Mouse (Mus musculus) granulocyte monocyte progenitor cell, adult 5-6 weeks (primary cell): ENCODE data around the gene Nepn. TPM values are rescaled to one million over a fixed set of nuclear protein-coding genes. Genes with fewer than 3 reads are reported as not detected.

Experiments used
- ATAC-seq: replicated peaks from 2 replicates; pipeline ENCODE4 v1.8.0; 2016; ENCODE audit warnings: mild to moderate bottlenecking, moderate TSS enrichment, inconsistent platforms; ENCODE audit not compliant: poor library complexity, severe bottlenecking
- total RNA-seq, 2 experiments: library from RNA; stranded (forward) in 1 of 2; stranded (reverse) in 1 of 2; fragments of 200-712, 200-1000 nt in 1 of 2; fragments of >200 nt in 1 of 2; fragmentation: Nextera tagmentation in 1 of 2; gene quantifications; 2 replicates each; pipeline ENCODE4 v1.2.3; 2014 to 2017

Gene Nepn
- total RNA-seq, 2 experiments from 2014 or later: not detected

- no peak for ATAC-seq
These were observed 9.9 kb downstream of the Nepn start for GRCm38 (mm10) chr10:52398715-52399114.

DNA sequence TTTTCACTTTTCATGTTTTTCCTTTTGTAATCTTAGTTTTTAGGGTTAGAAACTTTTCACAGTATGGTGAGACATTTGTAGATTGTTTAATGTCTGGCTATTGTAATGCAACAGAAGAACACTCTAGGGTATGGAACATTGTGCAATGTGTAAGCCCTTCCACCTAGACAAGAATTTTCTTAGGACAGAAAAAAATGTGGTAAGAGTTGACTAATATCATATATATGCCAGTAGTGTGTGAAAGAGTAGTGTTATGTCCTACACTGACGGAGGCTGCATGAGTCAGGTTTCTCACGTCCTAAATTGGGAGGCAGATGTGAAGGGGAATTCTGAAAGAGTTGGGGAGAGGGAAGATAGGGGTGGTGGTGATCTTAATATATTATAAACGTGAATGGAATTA is 10.9 kb downstream of the Nepn start:
- ATAC-seq: no peak

DNA sequence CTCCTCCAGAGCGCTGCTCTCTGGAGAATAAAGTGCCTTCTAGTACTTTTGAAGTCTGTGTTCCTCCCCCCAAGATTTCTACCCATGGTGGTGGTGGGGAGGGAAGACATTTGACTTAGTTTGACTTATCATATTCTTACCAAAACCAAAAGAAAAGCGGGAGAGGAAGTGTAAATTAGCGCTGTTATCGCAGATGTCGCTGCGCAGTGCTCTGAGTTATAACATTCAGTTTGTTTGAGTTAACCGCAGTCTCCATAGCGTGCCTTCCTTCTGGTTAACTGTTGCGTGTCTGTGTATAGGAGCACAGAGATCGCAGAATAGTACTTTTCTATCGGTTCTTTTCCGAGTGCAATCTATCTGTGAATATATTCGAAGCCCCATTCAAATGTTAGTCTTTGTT is 16.4 kb downstream of the Nepn start:
- ATAC-seq: no peak

GRCm38 (mm10) chr10:52407526-52407925 is 18.8 kb downstream of the Nepn start:
- ATAC-seq: no peak

- ATAC-seq: no peak
These were observed 26.2 kb downstream of the Nepn start for GRCm38 (mm10) chr10:52415020-52415419.

- ATAC-seq: no peak
These were observed 27.7 kb downstream of the Nepn start for GRCm38 (mm10) chr10:52416458-52416857.

DNA sequence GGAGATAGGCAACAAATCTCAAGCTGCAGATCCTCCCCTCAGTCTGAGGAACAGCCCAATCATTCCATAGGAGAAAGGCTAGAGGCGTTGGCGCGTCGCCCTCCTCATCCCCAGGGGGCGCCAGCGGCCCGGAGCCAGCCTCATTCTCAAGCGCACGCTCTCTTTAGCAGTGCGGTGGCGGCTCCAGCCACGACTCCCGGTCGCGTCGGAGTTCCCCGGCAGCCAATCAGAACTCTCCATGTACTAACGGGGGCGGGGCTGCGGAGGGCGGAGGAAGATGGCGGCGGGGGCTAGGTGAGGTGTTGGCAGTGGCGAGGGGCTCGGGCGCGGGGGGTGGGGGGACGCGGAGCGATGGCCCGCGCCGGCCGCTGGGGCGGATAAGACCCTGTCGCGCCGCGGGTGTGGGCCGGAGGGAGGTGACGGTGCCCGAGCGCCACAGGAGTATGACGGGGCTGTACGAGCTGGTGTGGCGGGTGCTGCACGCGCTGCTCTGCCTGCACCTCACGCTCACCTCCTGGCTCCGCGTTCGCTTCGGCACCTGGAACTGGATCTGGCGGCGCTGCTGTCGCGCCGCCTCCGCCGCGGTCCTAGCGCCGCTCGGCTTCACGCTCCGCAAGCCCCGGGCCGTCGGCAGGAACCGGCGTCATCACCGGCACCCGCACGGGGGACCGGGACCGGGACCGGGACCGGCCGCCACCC is 28.7 kb downstream of the Nepn start, which contains the start of gene Nus1:
Gene Nus1, plus strand, starts transcription at position 249 of the 699 bp plus-strand sequence.
- peak; percentile 90 for ATAC-seq

DNA sequence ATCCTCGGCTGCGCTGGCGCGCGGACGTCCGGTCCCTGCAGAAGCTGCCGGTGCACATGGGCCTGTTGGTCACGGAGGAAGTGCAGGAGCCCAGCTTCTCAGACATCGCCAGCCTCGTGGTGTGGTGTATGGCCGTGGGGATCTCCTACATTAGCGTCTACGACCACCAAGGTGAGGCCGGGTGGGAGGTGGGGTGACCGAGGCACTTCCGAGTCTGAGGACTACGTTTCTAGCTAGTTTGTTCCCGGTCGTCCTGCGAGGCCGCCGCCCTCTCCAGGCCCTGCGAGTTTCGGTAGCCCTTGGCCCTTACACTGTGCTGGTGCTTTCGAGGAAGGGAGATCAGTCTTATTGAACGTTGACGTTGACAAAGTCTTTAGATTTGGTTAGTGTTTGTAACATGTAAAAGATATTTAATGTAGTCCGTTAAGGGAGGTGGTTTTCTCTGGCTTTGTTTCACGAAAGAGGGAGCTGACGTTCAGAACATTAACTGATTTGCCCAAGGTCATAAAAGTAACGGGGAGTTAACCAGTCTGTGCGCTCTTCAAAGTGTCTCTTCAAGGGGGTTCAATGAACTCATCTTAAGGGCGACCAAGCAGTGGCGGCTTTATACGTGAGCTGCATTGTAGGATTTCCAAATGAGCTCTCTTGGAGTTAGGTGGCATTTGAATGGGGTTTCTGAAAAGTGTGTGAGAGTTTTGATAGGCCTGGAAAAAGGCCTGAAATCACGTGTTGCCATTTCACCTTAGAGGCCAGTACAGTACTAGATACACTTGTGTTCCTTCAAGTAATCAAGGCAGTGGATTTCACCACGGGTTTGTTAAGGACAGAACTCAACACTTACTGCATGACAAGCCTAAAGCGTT is 29.5 kb downstream of the Nepn start:
- peak; percentile 25 for ATAC-seq

- no peak for ATAC-seq
These were observed 30.2 kb downstream of the Nepn start for GRCm38 (mm10) chr10:52418931-52419330.

DNA sequence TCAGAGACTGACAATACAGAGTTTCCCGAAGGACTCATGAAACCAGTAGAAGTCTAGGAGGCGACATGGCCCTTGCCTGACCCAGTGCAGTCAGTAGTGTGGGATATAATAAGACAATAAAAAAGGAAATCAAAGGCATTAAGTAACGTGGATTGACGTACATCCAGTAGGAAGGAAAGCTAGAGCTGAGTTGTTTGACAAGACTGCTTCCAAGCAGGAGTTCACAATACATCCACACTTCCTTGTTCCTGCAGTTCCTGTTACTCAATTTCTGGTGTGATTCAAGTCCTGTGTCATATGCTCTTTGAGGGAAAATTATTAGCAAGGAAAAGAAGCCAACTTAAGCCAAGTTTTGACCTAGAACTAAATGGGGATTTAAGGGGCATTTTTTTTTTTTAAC is 30.6 kb downstream of the Nepn start:
- ATAC-seq: 0 out of 2 replicates have a peak, but pooled peaks have one; percentile 10

DNA sequence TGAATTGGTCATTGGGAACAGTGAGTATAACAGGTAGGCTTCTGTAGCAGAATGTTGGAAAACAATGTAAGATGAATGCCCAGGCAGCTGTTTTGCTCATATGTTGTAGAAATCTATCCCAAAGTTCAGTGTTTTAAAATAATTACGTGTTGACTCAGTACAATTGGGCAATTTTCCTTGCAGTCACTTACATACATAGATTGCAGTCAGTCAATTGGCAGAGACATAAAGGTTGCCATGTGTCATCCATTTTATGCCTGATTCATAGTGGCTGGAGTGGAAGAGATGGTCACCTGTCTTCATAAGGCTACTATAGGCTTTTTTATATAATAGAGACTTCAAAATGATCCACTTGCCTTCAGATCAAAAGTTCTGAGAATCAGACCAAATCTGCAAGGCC is 31.8 kb downstream of the Nepn start:
- no peak for ATAC-seq

DNA sequence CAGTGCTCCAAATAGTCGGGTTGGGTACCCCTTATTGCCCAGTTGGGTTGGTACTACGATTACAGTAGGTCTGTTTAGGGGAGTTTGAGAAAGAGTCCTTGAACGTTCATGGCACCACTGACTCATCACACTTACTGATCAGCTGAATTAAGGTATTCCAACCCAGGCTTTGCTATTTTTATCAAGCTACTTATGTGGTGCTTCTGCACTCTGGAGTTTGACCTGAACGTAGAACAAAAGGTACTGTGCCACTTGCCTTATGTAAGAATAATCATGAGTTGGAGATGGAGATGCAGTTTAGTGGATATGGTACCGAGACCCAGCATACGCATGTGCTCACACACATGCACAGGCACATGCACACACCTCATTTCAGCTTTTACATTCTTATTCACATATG is 32.9 kb downstream of the Nepn start:
- ATAC-seq: no peak

GRCm38 (mm10) chr10:52423097-52423496 is 34.3 kb downstream of the Nepn start:
- peak; percentile 63 for ATAC-seq

- no peak for ATAC-seq
These were observed 37.7 kb downstream of the Nepn start for GRCm38 (mm10) chr10:52426314-52426980.

GRCm38 (mm10) chr10:52427634-52428415 is 39.1 kb downstream of the Nepn start:
- no peak for ATAC-seq

- no peak for ATAC-seq
These were observed 42.2 kb downstream of the Nepn start for GRCm38 (mm10) chr10:52430953-52431352.

DNA sequence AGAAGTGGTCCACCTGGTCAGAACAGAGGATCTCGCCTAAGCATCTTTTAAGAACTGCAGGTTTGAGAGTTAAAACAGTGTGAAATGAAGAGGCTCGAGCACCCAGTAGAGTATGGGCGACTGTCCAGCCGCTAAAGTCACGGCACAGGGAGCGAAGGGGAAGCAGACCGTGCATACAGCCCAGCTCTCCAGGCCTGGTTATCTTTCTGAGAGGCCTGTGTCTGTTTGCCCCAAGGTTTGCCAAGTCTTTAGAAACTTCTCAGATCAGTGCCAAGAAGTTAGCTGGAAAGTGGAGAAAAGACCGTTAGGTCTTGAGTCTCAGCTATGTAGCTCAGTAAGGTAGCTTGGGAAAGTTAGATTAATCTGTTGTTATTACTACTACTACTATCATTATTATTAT is 46.1 kb downstream of the Nepn start:
- no peak for ATAC-seq
